Mouse (Mus musculus) layer of hippocampus, postnatal 36 days (tissue): ENCODE measurements around the gene Tas2r143. TPM values are rescaled to one million over a fixed set of nuclear protein-coding genes. Genes with fewer than 3 reads are reported as not detected.
A peak's percentile ranks its signal among the peaks of the same experiment; 100 is the strongest.

Experiments
- DNase-seq, 2 experiments: peaks; one replicate each; pipeline ENCODE4 v3.0.0; 2022
- total RNA-seq, 2 experiments: library from RNA; stranded (reverse); gene quantifications; 2 replicates each; pipeline ENCODE4 v1.2.3; 2021

Gene Tas2r143
- total RNA-seq, 2 experiments from 2014 or later, result 0.40 TPM; not detected in 1

DNA sequence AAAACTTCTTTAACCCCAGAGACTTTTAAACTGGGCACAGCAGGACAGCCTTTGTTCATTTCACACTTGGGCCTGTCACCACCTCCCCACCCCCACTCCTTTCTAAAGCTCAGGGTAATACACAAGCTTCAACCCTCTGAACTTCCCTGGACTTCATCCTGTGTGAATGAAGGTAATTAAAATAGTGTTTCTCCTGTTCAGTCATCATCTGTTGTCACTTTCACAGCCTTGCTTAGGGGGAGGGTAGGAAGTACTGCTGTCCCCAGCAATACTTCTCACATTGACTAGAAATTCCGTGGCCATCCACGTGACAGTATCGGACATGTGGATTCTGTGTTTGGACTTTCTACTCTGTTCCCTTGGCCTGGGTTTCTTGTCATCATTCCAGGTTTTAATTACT lies 30.2 kb upstream of the Tas2r143 start:
- DNase-seq, result no peak

GRCm38 (mm10) chr6:42370630-42371363 lies 29.2 kb upstream of the Tas2r143 start:
- no peak for DNase-seq

DNA sequence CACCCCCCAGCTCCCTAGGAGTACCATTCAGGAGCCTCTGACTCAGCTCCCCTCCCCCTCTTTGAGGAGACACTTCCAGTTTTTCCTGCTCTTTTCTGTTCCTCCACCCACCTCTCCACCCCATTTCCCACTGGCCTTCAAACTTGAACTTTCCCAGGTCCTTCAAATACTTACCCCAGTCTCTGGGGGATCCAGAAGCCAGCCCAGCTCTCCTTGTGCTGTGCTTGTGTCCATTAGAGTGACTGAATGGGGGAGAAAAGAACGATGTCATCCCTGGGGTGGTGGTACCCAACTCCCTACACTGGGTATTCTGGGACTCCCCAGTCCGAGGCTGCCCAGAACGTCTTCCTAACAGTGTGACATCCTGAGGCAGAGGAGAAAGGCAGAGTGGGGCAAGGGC lies 28.0 kb upstream of the Tas2r143 start:
- DNase-seq, result no peak

DNA sequence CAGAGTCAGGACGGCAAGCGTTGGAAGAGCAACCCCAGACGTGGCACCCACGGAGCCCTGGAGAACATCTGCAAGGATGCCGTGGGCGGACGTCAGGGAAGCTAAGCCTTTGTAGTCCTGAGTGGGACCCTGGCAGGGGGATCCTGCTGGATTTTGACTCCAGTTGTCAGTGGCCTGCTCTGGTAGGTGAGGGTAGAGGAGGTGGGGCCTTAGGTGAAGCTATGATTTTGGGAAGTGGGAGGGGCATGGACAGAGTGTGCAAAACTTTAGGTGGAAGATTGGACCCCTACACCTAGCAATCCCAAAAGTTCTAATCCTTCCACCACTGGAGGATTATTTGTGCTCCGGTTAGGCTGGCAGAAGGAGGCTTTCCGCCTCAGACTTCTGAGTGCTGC lies 27.6 kb upstream of the Tas2r143 start:
- DNase-seq, result no peak

GRCm38 (mm10) chr6:42372816-42373547 lies 27.1 kb upstream of the Tas2r143 start, which contains the start of gene Epha1:
Gene Epha1, minus strand, starts transcription at chr6:42373268.
- DNase-seq, result no peak

DNA sequence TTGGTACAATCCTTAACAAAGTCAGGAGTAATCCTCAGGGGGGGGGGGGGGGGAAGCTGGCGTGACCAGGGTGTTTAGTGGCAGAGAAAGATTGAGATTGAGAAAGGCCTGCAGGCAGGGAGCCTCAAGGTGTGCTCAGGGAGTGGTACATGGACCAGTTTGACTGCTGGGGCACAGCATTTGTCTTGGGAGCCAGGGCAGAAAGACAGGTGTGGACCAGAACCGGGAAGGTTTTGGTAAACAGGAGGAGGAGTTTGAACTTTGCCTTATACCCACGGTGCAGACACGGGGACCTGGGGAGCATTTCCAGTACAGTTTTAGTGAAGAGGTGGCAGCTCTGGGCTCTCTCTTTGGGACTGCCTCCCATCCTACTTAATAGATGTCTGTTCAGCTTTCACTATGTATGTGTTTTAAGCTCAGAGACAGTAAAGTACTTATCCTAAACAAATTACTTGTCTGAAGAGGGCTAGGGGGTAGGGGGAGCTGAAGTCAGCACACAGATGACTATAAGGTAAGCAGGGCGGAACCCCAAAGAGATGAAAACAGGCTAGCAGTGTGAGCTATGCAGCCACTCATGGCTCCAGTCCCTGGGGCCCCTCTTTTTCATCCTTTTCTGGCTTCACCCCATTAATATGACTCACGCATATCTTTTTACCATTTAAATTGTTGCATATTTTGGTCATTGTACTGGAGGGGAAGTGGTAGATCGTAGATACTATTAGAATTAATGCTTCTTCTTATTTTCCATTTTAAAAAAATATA lies 26.2 kb upstream of the Tas2r143 start:
- no peak for DNase-seq

- no peak for DNase-seq
Observed at GRCm38 (mm10) chr6:42374701-42375100, 25.3 kb upstream of the Tas2r143 start.

- DNase-seq, result no peak
Observed at GRCm38 (mm10) chr6:42375131-42375530, 24.9 kb upstream of the Tas2r143 start.

DNA sequence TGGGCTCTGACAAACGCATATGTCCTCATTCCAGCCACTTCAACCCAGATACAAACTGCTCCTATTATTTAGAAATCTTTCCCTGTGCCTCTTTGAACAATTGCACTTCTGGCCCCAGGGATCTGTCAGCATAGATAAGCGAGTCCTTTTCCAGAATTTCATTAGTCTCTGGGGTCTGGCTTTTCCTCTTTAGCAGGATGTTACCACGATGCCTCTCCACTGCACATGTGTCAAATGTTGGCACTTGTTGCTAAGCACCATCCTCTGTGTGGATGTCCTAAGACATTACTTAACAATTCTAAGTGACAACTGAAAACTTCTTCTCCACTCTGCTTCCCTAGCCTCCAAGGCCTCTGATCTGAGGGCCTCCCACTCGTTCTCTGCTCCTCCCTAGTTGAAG lies 24.0 kb upstream of the Tas2r143 start:
- no peak for DNase-seq

- DNase-seq, result no peak
Observed at GRCm38 (mm10) chr6:42376504-42377019, 23.5 kb upstream of the Tas2r143 start.

GRCm38 (mm10) chr6:42377280-42377679 lies 22.8 kb upstream of the Tas2r143 start:
- no peak for DNase-seq

- no peak for DNase-seq
Observed at GRCm38 (mm10) chr6:42379551-42379950, 20.5 kb upstream of the Tas2r143 start.

- no peak for DNase-seq
Observed at GRCm38 (mm10) chr6:42380416-42381144, 19.5 kb upstream of the Tas2r143 start.

DNA sequence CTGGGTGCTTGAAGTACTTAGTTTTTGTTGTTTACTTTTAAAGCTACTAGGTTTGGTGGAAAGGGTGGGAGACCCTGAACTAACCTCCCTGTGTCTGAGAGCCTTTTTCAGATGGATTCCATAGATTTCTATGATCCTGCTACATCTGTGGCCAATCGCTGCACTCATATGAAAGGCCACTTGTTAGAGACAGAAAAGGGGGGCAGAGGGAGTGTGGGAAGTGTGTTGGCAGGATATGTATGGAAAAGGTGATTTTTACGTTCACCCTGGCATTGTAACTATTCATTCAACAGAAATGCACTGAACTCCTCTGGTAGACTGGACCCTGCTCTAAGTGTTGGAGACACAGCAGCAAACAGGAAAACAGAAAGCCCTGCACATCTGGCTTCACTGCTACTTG lies 18.8 kb upstream of the Tas2r143 start:
- no peak for DNase-seq

DNA sequence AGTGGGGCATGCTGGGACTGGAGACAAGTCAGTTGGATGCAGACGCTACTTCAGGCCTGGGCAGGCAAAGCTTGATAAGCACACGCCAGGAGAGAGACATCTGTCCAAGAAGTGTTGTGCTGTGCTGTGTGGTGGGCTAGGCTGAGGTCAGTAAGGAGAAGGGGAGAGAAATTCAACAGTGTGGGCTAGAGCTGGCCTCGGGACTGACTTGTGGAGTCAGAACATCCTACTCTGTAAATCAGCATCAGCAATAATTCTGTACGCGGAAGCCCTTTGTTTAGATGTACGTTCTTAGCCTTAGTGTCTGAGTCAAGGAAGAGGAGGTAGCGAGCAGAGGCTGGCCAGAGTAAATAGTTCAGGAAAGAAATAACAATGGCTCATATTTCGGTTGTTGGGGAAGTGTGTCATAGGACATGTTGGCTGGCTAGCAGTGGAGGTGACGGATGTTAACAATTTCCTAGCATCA lies 18.1 kb upstream of the Tas2r143 start:
- no peak for DNase-seq

DNA sequence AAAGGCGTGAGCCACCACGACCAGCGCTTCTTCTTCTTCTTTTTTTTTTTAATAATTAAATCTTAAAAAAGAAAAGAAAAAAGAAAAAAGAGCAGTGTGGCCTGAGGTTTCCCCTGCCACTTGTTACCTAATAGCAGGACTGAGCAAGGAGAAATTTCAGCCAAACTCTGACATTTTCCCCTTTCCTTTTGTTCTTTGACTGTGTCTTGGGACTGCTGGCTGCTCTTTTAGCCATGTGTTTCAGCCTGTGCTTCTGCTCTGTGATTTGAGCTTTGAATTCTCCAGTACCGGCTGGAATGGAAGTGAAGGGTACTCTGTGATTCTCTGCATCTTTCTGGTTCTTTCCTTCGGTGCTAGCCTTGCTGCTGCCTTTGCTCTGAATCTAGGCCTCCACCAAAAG lies 16.7 kb upstream of the Tas2r143 start:
- DNase-seq, result no peak

- no peak for DNase-seq
Observed at GRCm38 (mm10) chr6:42385635-42386034, 14.4 kb upstream of the Tas2r143 start.

DNA sequence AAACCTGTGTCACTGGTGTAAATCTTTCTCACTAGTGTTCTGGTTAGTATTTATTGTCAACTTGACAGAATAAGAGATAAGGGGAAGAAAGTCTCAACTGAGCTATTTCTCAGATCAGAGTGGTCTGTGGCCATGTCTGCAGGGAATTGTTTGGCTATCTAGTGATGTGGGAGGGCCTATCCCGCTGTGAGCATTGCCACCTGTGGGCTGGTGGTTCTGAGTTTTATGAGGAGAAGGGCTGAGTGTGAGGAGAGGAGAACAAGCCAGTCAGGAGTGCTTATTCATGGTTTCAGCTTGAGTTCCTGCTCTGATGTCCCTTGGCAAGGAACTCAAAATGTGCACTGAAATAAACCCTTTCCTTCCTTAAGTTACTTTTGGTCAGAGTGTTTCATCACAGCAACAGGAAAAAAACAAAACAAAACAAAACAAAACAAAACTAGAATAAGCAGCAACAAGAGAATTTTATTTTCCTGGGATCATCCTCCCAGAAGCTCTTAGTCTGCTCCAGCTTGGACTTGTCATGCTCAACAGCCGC lies 8.2 kb upstream of the Tas2r143 start:
- no peak for DNase-seq

DNA sequence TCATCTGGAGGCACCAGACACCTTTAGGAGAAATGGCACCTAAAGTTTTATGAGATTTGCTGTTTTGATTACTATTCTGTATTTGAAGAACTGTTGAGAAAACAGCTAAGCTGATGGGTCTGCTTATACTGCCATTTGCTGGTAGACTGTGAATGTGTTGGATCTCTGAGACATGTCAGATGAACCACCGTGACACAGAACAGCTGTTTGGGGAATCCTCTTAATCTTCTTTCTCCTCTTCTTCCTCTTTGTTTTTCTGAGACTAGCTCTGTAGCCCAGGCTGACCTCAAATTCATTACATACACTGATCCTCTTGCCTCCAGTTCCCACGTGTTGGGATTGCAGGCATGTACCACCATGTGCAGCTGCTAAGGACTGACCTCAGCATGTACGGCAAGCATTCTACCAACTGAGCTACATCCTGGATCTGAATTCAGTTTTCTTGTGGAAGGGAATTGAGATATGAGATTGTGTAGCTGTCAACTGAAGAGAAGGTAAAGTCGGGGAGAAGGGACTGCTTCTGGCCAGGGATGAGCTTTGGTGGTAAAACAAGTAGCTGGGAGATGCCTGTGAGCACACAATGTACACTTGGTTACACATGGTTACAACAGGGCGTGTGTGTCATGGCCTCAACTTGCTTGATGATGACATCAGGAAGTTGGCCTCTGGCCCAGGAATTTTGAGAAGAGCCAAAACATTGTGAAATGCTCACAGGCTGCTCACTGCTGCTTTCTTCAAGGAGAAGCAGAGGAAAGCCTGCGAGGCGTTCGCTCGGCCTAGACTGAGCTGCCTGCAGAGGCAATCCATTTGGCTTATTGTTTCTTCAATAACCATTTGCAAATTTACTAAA lies 3.9 kb upstream of the Tas2r143 start:
- peak in 1 of 2 experiments; percentile 19 for DNase-seq

GRCm38 (mm10) chr6:42397041-42397657 lies 2.9 kb upstream of the Tas2r143 start:
- no peak for DNase-seq
